Mouse (Mus musculus): ENCODE measurements around the gene Slc25a38. TPM values are rescaled to one million over a fixed set of nuclear protein-coding genes. Genes with fewer than 3 reads are reported as not detected.

The Slc25a38 gene
- total RNA-seq, 1 experiment from 2014 or later: 25.1 TPM

DNA sequence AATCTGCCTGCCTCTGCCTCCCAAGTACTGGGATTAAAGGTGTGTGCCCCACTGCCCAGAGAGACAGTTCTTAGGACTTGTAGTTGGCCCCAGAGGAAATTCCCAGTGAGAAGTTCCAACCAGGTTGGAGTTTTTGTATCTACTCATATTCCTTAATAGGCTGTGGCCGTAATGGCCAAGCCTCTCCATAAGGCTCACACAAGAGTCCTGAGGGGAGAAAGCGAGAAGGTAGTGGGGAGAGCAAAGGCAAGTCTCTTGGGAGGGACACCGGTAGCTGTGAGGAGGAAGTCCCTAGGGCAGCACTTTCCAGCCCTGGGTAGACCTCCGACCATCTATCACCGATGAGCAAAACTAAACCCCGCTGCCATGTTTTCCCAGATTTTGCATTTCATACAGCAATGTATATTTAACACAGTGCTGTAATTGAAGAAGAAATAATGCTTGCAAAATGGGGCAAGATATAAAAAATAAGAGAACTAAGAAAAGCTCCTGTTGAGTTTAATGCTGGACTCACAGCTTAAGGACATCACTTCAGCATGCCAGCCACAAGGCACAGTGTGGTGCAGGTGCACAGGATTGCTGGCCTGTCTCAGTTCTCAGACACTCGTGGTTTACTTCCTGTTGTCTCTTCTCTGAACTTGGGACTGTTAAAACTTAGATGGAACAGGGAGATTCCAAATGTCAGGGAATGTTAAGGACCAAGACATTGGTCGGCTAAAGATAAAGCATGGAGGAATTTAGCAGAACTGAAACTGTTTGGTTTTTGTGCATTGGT lies 23.0 kb downstream of the Slc25a38 start:
- ATAC-seq (ENCODE audit: extremely low read depth, insufficient number of reproducible peaks, low FRiP score, poor library complexity, severe bottlenecking): no peak

DNA sequence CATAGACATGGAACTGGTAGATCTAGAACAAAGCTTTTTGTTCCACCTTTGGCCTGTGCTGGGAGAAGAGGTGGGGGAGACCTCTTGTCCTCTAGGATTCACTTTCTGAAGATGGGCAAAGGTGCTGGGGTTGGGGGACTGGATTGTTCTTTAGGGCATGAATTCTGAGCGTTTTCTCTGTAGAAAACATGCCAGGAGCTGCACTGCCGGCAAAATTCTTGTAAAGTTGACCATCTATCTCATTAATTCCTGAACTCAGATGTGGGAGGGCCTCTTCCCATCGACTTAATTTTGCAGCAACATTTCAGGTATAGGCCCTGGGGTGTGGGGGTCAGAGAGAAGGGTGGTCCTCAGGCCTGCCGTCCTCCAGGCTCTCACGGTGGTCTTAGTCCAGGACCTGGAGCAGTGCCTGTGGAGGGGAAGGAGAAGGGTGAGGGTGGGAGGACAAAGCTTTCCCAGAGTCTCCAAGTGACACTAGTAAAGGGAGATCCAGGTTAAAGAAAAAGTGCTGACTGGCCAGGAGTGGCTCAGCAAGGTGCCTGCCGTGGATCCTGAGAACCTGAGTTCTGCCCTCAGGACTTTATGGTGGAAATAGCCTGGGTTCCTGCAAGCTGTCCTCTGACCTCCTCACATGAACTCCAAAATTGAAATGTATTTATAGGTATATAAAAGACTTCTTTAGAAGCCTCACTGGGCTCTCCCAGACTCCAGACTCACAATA lies 23.7 kb downstream of the Slc25a38 start:
- ATAC-seq (ENCODE audit: extremely low read depth, insufficient number of reproducible peaks, low FRiP score, poor library complexity, severe bottlenecking): no peak

DNA sequence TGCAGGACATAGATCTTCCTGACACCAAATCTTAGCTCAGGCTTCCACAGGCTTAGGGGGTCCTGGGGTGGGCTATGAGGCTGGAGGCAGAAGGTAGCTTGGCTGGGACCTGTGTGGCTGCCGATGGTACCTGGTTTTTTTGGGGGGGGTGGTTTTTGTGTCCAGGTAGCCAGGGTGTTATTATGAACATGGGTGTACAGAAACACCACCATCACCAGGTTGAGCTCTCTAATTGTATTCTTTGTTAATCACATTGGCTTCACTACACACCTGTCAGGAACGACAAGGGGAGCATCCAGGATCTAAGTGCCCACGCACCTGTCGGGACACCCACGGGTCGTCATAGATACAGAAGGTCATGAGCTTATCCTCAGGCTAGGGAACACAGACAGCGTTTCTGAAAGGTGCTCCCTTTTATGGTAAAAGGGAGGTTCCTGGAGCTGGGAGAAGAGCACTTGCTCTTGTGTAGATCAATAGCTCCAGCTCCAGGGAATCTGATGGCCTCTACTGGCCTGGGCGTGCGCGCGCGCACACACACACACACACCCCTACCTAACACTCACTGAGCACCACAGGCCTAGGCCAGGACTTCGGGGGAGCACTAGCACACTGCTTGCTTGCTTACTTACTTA lies 24.5 kb downstream of the Slc25a38 start:
- no peak for ATAC-seq (ENCODE audit: extremely low read depth, insufficient number of reproducible peaks, low FRiP score, poor library complexity, severe bottlenecking)

DNA sequence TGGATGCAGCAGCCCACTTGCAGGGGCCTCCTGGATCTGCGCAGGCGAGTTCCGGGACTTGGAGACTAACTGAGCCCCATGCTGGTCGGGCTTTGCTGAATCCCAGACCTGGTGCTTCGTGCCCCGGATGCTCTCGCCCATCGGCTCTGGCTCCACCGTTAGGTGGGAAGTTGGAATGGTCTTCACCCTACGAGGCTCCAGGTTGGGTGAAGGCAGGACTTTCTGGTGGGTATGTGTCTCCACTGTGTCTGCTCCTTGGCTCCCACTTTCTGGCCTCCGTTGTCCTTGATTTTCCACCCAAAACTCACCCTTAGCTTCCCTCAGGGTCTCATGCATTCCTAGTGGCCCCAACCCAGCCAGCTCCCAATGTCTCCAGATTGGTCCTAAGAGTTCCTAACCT lies 25.3 kb downstream of the Slc25a38 start:
- no peak for ATAC-seq (ENCODE audit: extremely low read depth, insufficient number of reproducible peaks, low FRiP score, poor library complexity, severe bottlenecking)

DNA sequence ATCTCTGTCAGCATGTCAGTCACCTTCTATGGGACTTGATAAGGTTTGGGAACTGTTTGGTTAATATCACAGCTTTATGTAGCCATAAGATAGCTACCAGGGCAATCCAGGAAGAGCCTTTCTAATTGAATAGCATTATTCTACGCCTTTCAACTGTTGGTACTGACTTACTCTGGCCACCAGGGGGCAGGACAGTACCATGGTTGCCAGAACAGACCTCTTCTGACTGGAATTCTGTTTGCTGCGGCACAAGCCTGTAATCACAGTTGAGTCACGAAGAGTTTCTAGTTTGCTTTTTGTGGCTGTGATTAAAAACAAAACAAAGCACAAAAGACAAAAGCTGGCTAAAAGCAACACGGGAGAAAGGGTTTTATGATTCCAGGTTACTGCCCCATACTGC lies 30.5 kb downstream of the Slc25a38 start:
- ATAC-seq (ENCODE audit: extremely low read depth, insufficient number of reproducible peaks, low FRiP score, poor library complexity, severe bottlenecking): peak; percentile 81; the same call in 1 of the 2 replicates

DNA sequence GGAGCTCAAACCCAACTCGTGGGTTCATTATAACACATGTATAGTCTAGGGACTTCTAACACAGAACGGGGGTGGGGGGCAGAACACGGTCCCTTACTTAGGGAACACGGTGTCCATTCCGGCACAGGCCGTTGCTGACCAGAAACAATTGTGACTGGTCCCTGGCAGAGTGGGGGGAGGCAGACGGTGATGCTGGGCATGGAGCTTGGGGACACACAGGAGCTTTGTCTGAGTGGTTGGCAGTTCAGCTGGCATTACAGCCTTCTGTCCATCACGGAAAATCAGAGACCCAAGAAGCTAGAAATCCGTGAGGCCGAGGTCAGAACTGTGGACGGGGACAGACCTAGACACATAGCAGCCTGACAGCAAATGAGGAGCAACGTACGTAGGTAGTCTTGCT lies 34.3 kb downstream of the Slc25a38 start:
- ATAC-seq (ENCODE audit: extremely low read depth, insufficient number of reproducible peaks, low FRiP score, poor library complexity, severe bottlenecking): no peak

DNA sequence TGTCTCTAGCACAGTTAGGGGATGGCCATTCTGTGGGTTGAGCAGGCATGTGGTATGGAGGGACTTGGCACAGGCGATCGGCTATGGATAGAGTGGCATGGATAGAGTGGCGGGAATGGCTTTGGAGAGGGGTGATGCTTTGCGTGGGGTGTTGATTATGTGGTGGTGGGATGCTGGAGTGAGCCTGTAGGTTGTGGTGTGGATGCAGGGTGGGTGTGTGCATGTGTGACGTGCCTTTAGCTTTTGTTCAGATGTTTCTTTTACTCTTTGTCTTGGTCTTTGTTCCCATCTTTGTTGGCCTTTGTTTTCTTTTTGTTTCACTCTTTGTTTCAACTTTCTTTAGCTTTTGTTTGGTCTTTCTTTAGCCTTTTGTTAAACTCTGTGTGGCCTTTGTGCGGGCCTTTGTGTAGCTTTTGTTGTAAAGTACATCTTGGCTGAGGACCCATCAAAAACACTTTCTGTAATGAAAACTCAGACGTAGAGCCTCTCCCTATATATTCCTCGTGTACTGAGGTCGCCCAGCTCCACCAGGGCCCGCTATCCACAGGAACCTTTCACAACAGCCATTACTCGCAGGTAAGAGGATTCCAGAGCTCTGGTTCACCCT lies 39.2 kb downstream of the Slc25a38 start, which contains the start of gene Mobp:
TSS of gene Mobp (plus strand) at position 486 of the 607 bp plus-strand sequence.
- ATAC-seq (ENCODE audit: extremely low read depth, insufficient number of reproducible peaks, low FRiP score, poor library complexity, severe bottlenecking): no peak

DNA sequence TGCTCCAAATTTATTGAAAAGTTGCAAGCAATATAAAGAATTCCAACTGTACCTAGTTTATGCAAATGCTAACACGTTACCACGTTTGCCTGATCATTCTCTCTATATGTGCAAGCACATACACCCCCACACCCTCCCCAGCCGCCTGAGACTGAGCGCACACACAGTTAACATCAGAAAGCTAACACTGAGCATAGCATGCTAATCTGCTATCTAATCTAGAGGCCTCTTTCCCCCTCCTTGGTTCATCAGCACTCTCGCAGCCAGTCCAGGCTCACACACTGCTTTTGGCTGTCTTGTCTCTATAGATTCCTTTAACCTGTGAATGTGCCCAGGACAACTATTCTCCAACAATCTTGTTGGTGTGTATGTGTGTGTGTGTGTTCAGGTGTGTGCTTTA lies 41.0 kb downstream of the Slc25a38 start:
- ATAC-seq (ENCODE audit: extremely low read depth, insufficient number of reproducible peaks, low FRiP score, poor library complexity, severe bottlenecking): no peak

DNA sequence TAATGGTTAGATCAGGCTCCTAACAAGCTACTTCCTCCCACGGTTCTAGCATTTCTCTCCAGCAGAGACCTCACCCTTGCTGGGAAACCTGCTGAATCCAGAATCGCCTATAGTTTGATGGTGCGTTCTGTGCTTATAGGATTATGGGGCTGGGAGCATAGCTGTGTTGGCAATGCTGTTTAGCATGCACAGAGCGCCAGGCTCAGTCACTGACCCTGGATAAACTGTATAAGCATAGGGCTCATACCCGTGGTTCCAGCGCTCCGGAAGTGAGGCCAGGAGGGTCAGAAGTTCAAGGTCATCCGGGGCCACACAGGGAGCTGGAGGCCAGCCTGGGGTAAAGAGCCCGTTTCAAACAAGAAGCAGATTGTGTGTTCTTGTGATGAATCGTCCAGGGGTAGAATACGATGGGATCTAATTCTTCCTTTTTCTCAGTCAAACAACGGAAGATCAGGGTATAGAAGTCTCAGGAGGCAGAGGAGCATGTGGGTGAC lies 41.8 kb downstream of the Slc25a38 start:
- ATAC-seq (ENCODE audit: extremely low read depth, insufficient number of reproducible peaks, low FRiP score, poor library complexity, severe bottlenecking): no peak

DNA sequence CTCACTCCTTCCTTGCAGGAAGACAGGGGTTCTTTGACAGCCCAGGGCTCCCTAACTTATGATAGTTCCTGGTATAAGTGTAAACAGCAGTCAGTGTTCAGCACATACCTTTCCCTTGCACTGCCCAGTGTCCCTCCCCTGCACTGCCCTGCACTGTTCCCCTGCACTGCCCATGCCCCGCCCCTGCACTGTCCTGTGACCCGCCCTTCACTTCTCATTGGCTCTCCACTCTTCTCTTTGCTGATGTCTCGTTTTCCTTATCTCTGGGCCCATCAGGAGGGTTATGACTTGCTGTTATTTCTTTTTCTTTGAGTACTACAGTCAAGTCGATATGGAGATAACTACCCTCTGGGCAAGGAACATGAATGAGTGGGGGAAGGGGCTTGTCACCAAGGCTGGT lies 47.9 kb downstream of the Slc25a38 start:
- ATAC-seq (ENCODE audit: extremely low read depth, insufficient number of reproducible peaks, low FRiP score, poor library complexity, severe bottlenecking): no peak

DNA sequence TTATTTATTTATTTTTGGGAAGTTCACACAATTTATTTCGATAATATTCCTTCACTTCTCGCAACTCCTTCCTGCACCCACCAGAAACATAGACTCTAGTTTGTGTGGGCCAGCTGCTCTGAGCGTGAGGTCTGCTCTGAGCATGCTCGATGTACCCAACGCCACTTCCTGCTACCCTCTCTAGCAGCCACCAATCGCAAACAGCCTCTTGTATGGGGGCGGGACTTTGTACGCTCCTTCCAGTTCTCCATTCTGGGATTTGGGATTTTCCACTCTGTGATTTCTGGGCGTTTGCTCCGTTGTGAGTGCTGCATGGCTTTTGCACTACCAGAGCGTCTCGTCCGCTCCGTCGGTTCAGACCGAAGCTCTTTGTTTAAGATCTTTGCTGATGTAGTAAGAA lies 53.7 kb downstream of the Slc25a38 start:
- no peak for ATAC-seq (ENCODE audit: extremely low read depth, insufficient number of reproducible peaks, low FRiP score, poor library complexity, severe bottlenecking)

DNA sequence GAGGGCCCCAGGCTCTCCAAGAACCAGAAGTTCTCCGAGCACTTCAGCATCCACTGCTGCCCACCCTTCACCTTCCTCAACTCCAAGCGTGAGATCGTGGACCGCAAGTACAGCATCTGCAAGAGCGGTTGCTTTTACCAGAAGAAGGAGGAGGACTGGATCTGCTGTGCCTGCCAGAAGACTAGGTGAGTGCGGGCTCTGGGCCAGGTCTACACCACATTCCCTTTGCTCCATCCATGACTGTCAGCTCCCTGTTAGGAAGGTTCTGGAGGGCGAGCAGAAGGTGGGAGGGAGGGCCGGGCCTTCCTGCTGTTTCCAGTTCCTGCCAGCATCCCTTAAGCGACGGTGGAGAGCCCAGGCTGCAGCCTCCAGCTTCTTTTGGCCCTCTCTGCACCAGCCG lies 57.7 kb downstream of the Slc25a38 start:
- no peak for ATAC-seq (ENCODE audit: extremely low read depth, insufficient number of reproducible peaks, low FRiP score, poor library complexity, severe bottlenecking)

DNA sequence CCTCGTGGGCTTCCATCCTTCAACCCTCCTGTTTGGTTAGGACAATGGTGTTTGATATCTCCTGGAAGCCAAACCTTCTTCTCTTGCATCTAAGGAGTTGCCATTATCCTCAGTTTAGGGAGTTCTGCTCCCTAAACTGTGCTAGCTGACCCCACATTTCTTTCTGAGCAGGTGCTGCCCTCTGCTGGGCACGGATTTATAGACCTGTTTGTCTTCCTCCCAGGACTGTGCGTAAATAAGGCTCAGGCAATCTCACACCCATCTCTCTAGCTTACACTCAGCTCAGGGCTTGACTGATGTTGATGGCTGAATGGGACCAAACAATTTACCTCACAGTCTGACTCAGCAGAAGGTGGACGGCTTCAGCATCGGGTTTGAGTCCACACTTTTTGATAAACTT lies 61.1 kb downstream of the Slc25a38 start:
- ATAC-seq (ENCODE audit: extremely low read depth, insufficient number of reproducible peaks, low FRiP score, poor library complexity, severe bottlenecking): no peak

Other genes with a start within 250 kb of the Slc25a38 start
- gene Wdr48, start 215.5 kb upstream of the Slc25a38 start, total RNA-seq (2017): 90.0 and 97.9 TPM in 2 replicates
- 1.7 and 3.6 TPM in 2 replicates for gene Gorasp1, start 172.8 kb upstream of the Slc25a38 start, total RNA-seq (2017)
- 0.35 TPM in 1 of 2 replicates, not detected in the other for gene Ttc21a, start 172.8 kb upstream of the Slc25a38 start, total RNA-seq (2017)
- gene Csrnp1, start 125.7 kb upstream of the Slc25a38 start, total RNA-seq (2017): 105 and 114 TPM in 2 replicates
- gene Xirp1, start 86.8 kb upstream of the Slc25a38 start, total RNA-seq (2017): not detected in 2 replicates
- 12.9 and 15.5 TPM in 2 replicates for gene Cx3cr1, start 40.5 kb upstream of the Slc25a38 start, total RNA-seq (2017)
- gene Ccr8, start 18.3 kb upstream of the Slc25a38 start, total RNA-seq (2017): not detected in 2 replicates
- gene Rpsa, start 17.3 kb downstream of the Slc25a38 start, total RNA-seq (2017): 1,686 and 1,792 TPM in 2 replicates
- not detected in 2 replicates for gene Mobp, start 39.3 kb downstream of the Slc25a38 start, total RNA-seq (2017)
- gene Myrip, start 191.1 kb downstream of the Slc25a38 start, total RNA-seq (2017): not detected in 2 replicates